Mouse (Mus musculus) right cerebral cortex, postnatal 4 days (tissue): ENCODE data around the gene Siah2.

Source experiments
- DNase-seq: peaks from one replicate; pipeline ENCODE4 v3.0.0-alpha.2; 2022

Siah2 gene

GRCm38 (mm10) chr3:58693331-58693730 lies 1.1 kb upstream of the Siah2 start:
- no peak for DNase-seq

DNA sequence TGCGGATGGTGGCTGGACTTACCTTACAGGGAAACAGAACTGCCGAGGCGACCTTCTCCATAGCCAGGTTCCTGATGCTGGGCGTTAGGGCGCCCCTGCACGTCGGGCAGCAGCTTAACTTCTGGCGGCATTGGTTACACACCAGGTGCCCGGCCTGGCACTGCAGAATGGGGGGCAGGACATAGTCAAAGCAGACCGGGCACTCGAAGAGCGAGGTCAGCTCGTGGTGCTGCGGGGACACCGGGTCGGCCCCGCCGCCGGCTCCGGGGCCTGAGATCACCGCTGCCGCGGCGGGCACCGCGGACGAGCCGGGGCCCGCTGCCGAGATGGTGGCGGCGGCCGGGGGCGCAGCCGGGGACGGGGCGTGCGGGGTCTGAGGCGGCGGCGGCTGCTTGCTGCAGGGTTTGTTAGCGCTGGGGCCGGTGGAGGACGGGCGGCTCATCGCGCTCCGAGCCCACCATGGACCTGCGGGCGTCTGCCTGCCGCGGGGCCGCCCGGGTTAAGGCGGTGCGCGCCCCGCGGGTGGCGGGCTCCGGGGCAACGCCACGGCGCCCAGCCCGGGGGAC lies 743 bp downstream of the Siah2 start:
- DNase-seq = peak; percentile 43

DNA sequence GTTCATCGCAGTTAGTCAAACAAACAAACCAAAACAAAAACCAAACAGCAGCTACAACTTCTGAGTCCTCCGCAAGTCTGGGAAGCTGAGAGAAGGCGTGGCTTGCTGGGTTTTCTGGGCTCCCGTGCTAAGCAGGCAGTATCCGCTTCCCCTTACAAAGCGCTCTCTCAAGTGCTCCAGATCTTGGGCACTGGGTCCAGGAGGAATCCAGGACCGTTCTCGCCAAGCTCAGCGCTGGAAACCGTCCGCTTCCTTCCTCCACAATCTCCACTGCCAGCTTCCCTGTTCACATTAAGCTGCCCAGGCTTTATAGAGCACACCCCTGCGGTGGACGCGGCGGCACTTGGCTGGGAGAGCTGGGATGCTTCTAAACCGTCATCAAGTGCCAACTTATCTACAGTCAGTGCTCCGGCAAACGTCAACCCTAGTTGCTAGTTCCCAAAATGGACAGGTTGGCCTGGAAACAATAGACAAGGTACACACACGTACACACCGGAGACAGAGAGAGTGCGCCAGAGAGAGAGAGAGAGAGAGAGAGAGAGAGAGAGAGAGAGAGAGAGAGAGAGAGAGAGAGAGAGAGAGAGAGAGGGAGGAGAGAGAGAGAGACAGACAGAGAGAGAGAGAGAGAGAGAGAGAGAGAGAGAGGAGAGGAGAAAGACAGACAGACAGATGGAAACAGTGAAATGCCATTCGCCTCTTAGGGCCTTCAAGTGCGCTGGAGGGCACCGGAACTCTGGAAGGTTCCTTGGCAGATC lies 1.4 kb downstream of the Siah2 start:
- peak; percentile 47 for DNase-seq

GRCm38 (mm10) chr3:58689721-58690120 lies 2.5 kb downstream of the Siah2 start:
- no peak for DNase-seq

DNA sequence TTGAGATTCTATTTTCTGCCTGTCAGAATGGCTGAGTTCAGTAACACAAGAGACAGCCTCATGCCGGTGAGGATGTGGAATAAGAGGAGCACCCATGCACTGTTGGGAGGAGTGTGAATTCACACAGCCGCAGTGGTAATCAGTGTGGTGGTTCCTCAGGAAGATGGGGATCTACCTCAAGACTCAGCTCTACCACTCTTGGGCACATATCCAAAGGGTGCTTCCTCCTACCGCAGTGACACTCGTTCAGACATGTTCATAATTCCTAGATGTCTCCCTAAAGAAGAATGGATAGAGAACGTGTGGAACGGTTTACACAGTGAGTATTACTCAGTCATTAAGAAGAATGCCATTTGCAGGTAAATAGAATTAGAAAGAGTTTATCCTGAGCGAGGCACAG lies 3.1 kb downstream of the Siah2 start:
- DNase-seq = no peak

DNA sequence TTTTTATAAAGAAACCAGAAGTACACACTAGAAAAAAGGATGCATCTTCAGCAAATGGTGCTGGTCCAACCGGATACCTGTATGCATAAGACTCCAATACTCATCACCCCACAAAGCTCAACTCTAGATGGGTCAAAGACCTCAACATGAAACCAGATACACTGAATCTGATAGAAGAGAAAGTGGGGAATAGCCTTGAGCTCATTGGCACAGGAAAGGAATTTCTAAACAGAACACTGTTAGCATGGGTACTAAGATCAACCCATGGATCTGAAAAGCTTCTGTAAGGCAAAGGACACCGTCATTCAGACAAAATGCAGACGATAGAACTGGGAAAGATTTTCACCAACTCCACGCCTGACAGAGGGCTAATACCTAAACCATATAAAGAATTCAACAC lies 3.6 kb downstream of the Siah2 start:
- no peak for DNase-seq

GRCm38 (mm10) chr3:58686922-58687284 lies 5.3 kb downstream of the Siah2 start:
- DNase-seq = no peak

GRCm38 (mm10) chr3:58686206-58686921 lies 5.8 kb downstream of the Siah2 start:
- no peak for DNase-seq

DNA sequence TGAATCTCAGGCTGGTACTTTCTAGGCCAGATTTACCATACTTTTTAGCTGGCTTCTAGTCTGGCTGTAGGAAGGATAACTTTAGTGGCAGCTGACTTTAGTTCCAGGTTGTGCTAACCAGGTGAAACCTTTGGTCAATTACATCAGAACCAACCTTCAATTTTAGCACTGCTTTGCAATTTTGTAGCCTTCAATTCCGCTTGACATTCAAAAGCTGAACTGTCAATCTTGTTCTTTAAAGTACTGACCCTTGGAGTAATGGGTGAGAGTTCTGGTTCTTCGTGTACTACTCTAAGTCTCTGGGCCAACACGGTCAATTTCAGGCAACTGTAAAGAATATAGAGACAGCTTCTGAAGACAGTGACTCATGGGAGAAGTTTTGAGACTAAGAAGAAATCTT lies 6.8 kb downstream of the Siah2 start:
- DNase-seq = no peak

DNA sequence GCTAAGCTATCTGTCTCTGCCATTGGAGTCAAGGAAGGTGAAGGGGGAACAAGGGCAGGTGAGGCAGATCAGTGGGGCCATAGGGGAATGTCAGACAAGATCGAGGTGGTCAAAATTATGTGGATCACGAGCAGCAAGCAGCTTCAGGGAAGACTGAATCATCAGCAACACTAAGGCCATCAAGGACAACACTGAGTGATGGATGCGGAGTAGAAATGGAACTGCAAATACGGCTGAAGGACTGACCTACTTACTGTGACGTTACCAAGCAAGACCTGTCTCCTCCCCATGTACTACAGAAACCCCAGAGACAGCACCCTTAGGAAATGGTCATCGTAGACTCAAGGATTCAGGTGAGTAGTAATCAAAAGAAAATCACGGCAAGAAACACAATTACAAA lies 8.9 kb downstream of the Siah2 start:
- DNase-seq = no peak

DNA sequence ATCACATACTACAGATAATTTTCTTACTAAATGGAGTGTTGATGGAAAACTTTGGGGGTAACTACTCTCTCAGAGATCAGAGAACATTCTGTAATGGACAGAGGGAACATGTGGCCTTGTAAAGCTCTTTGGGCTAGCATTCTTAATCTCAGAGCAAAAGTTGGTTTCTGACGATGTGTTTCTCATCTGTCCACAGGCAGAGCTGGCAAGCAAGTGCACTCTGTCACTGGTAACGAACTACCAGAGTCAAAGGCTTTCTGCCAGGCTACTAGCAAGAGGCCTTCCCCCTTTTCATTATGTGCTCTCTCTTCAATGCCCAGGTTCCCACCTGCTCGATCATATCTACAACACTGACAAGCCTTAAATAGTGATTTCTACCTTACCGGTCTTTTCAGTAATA lies 9.9 kb downstream of the Siah2 start:
- DNase-seq = no peak

- no peak for DNase-seq
These were observed 10.4 kb downstream of the Siah2 start for GRCm38 (mm10) chr3:58681831-58682230.

- no peak for DNase-seq
These were observed 11.1 kb downstream of the Siah2 start for GRCm38 (mm10) chr3:58680943-58681637.

DNA sequence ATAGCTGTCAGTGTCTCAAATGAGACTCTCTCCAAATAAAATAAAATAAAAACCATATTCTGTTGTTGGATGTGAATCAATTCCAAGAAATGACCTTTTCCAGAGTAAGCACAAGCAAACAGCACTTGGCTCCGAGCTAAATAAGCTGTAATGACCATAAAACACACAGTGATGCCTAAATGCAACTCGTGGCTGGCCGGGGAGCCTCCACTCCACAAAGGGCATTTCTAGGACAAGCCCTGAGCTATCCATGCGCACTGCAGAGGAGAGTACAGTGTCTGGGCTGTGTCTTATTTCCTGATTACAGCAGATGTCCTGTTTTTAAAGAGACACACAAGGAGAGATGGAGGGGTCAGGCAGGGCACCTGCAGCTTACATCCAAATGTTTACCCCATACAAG lies 12.2 kb downstream of the Siah2 start:
- no peak for DNase-seq

- DNase-seq = no peak
These were observed 13.3 kb downstream of the Siah2 start for GRCm38 (mm10) chr3:58678905-58679304.

DNA sequence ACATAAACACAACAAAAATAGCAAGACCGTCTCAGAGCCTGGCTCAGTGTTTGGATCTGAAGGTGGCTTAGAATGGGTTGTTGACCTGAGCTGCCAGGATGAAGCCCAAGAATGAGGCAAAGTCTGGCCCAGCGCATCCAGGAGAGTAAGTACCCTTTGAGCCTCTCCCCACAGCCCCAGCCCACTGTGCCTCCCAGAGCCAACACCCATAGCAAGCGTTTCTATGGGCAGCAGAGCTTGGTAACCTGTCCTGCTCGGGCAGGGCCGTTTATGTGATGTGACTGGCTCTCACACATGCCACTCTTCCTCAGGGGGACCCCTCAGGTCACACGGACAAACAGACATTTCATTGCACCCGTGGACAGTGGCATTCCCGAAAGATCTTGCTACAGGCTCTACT lies 13.8 kb downstream of the Siah2 start:
- DNase-seq = no peak

DNA sequence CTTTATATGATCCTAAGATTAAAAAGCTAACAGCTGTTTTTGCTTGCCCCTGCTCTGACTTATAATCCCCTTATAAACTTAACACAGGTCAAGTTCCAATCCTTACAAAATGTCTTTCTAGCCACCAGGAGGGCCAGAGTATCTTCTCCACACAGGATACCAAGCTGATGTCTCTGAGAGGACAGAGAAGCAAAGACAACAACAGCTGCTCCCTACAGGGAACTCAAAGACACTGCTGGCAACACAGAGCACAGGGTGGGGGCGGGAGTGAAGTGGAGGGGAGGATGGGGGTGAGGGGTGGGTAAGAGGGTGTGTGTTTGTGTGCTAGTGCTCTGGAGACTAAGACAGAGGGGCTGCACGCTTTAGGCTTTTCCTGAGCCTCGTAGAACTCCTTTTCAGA lies 14.6 kb downstream of the Siah2 start:
- DNase-seq = no peak

DNA sequence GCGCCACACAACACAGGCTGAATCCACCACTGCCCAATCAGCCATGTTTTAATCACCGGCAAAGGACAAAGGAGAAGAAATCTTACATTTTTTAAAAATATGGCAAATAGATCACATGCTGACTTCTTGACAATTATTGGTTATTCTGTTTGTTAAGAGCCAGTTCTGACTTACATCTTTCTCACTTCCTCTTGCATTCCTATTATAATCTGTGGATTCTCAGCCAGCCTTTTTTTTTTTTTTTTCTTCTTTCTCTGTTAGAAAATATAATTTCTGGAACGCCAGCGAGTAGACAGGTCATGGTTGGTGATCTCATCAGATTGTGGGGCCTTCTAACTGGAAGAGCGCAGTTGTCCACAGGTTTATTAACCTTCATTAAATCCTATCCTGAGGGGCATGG lies 18.9 kb downstream of the Siah2 start:
- no peak for DNase-seq

GRCm38 (mm10) chr3:58672481-58673183 lies 19.6 kb downstream of the Siah2 start:
- DNase-seq = no peak

GRCm38 (mm10) chr3:58671616-58672250 lies 20.5 kb downstream of the Siah2 start:
- DNase-seq = no peak

DNA sequence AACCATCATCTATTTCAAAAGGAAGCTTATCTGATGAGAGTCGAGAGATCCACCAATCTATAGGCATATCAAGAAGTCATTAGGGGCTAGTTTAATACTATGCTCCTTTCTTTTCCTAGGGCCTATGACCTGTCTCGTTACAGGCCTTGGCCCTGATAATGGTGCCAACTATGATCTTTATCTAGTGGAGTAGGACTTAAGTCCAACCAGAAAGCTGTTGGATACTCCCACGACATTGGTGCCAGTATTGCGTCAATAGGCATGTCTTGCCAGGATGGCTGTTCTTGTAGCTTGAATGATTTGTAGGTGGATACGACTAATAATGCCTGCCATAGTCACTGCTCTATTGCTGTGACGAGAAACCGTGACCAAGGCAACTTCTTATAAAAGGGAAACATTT lies 28.2 kb downstream of the Siah2 start:
- no peak for DNase-seq

DNA sequence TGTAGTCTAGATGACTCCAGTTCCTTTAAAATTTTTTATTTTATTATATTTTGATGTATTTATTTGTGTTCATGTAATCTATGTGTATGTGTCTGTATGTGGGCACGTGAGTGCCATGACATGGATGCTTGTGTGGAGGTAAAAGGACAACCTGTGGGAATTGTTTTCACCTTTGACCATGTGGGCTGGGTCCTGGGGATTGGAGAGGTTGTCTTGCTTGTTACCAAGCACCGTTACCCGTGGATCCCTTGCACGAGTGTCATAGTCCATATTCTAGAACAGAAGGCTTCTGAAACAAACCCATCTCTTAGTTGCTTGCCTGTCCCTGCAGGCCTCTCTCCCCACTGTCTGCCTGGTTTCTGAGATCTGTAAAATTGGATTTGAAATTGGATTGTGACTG lies 31.6 kb downstream of the Siah2 start:
- no peak for DNase-seq

- DNase-seq = peak; percentile 52
These were observed 34.8 kb downstream of the Siah2 start for GRCm38 (mm10) chr3:58657356-58657755.
